ENCODE assay signal across 14 mouse cellular contexts in the genomic region with DNA sequence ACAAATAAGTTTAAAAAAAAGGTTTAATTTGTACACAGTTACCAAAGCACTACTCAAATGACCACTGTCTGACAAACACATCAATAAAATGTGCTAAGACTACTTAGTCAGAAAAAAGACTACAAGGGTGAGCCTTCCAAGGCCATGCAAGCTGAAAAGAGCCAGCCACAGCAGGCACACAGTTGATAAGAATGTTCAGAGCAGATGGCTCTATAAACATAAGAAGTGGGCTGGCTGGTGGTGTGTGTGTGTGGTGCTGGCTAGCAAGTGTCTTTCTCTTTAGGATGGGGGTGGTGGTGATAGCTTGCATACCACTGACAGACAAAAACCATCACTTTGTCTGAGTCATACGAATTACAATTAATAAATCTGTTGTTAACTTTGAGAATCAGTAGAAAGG.
DNase-seq lines count a peak whose midpoint lies in the region; ATAC-seq lines count a peak whose summit lies in the region.
"Had no signal": no experiment of that assay in that cellular context is flagged by ENCODE, and none has a peak within 500 bp of the region (broad histone marks: within the 10 kb centered on the region; RNA-seq: fewer than 3 reads in every experiment).

No protein-coding gene starts in this region.

- DNase-seq in heart, adult 8-10 months (ENCODE audit: low spot score), result no peak
- DNase-seq in 416B (ENCODE audit: low read depth) (peak; percentile 27), MEL-GATA-1-ER (ENCODE audit: extremely low read depth, low read depth) (peak; percentile 6)
- DNase-seq in thymus, postnatal 14 days, result no peak
- no peak for DNase-seq in hindbrain, embryonic 11.5 days (ENCODE audit: low spot score)
- DNase-seq in urinary bladder, adult 2 months (ENCODE audit: low spot score), result no peak
- DNase-seq: cerebellum, adult 2 months; heart, postnatal 10 days had no signal

- no peaks in the 10 kb centered on the region for H3K9me3 ChIP-seq in heart, embryonic 13.5 days
- no peaks in the 10 kb centered on the region for H3K9me3 ChIP-seq in hindbrain, embryonic 11.5 days (ENCODE audit: control insufficient read depth, low read length)

- H3K27me3 ChIP-seq in heart, embryonic 13.5 days (replicated peaks), result no peaks in the 10 kb centered on the region
- H3K27me3 ChIP-seq in hindbrain, embryonic 11.5 days (ENCODE audit: control insufficient read depth, insufficient read depth, low read length), result no peaks in the 10 kb centered on the region
- H3K27me3 ChIP-seq: CH12.LX had no signal

- H3K4me2 ChIP-seq in heart, embryonic 13.5 days, result no peak overlapping the region
- no peak overlapping the region for H3K4me2 ChIP-seq in hindbrain, embryonic 11.5 days (replicated peaks; ENCODE audit: low read depth, low read length)

- peaks cover 65% of the 10 kb centered on the region for H3K36me3 ChIP-seq in heart, embryonic 13.5 days
- no peaks in the 10 kb centered on the region for H3K36me3 ChIP-seq in hindbrain, embryonic 11.5 days (ENCODE audit: control insufficient read depth, insufficient read depth, low read length)

- ATAC-seq in heart, embryonic 13.5 days (ENCODE audit: extremely low read depth, insufficient number of reproducible peaks, low FRiP score, low TSS enrichment), result no peak
- ATAC-seq in erythroblast, adult 5-6 weeks (replicated peaks; ENCODE audit: low FRiP score, poor library complexity, severe bottlenecking), result peak; percentile 18
- no peak for ATAC-seq in hindbrain, embryonic 11.5 days (ENCODE audit: low FRiP score)
- ATAC-seq: activated CD4-positive, CD25-positive, alpha-beta regulatory T cell, adult 4 months had no signal

- 47% methylated on average over 1 of the region's 1 CpGs for WGBS in heart, embryonic 13.5 days
- WGBS in hindbrain, embryonic 11.5 days, result 86% methylated on average over 1 of the region's 1 CpGs

- H3K4me3 ChIP-seq in heart, embryonic 13.5 days, result no peak overlapping the region
- no peak overlapping the region for H3K4me3 ChIP-seq in hindbrain, embryonic 11.5 days (ENCODE audit: low read depth, low read length)
- H3K4me3 ChIP-seq: left cerebral cortex, adult 2 months had no signal

- peaks cover 16% of the 10 kb centered on the region for H3K4me1 ChIP-seq in heart, embryonic 13.5 days
- no peaks in the 10 kb centered on the region for H3K4me1 ChIP-seq in hindbrain, embryonic 11.5 days (replicated peaks; ENCODE audit: control insufficient read depth, insufficient read depth, low read length)

- H3K27ac ChIP-seq in heart, embryonic 13.5 days (replicated peaks), result 0 out of 2 replicates have a peak overlapping the region, but pooled peaks have one; percentile 6
- no peak overlapping the region for H3K27ac ChIP-seq in hindbrain, embryonic 11.5 days (ENCODE audit: low read depth, low read length)
- H3K27ac ChIP-seq: kidney, postnatal 0 days; left cerebral cortex, adult 2 months had no signal

- no peak overlapping the region for H3K9ac ChIP-seq in heart, embryonic 13.5 days
- no peak overlapping the region for H3K9ac ChIP-seq in hindbrain, embryonic 11.5 days (ENCODE audit: low read depth, low read length)

Comparison
In these comparisons a context has a peak if more than half of its experiments do, and no peak if none do; other contexts are left out.
1. DNase-seq: peak in 416B (single experiment) and MEL-GATA-1-ER (single experiment); none in heart, adult 8-10 months (single experiment), thymus, postnatal 14 days (single experiment), hindbrain, embryonic 11.5 days (single experiment) and urinary bladder, adult 2 months (single experiment).